Comparison of ENCODE assay signal across 8 mouse cellular contexts in genomic region chr12:11196142-11196597, GRCm38 (mm10). TPM values are rescaled to one million over a fixed set of nuclear protein-coding genes. Genes with fewer than 3 reads are reported as not detected.
DNase-seq lines count a peak whose midpoint lies in the region; ATAC-seq and TF ChIP-seq lines count a peak whose summit lies in the region.

No protein-coding gene starts in this region.

- no peaks in the 10 kb centered on the region for H3K36me3 ChIP-seq in heart, embryonic 13.5 days
- H3K36me3 ChIP-seq in kidney, embryonic 16.5 days (ENCODE audit: insufficient read depth, low read length), result no peaks in the 10 kb centered on the region
- H3K36me3 ChIP-seq in liver, embryonic 12.5 days, result no peaks in the 10 kb centered on the region

- peak overlapping the region; percentile 64 for H3K4me2 ChIP-seq in heart, embryonic 13.5 days
- H3K4me2 ChIP-seq in kidney, embryonic 16.5 days (replicated peaks; ENCODE audit: low read depth, low read length), result peak overlapping the region; percentile 49
- peak overlapping the region; percentile 50 for H3K4me2 ChIP-seq in liver, embryonic 12.5 days

- DNase-seq in 416B (ENCODE audit: low read depth), result peak; percentile 38
- peak; percentile 61 to 65 for DNase-seq in adrenal gland, postnatal 4 days (ENCODE audit: low spot score in 2 of 2)
- peak; percentile 85 for DNase-seq in naive thymus-derived CD4-positive, alpha-beta T cell, adult 2 months (ENCODE audit: low read depth)
- peak; percentile 76 to 90 for DNase-seq in spleen, postnatal 4 days (ENCODE audit: low spot score in 2 of 2)

- peak overlapping the region; percentile 69 for H3K9ac ChIP-seq in heart, embryonic 13.5 days
- H3K9ac ChIP-seq in kidney, embryonic 16.5 days (replicated peaks; ENCODE audit: low read length), result peak overlapping the region; percentile 56
- no peak overlapping the region for H3K9ac ChIP-seq in liver, embryonic 12.5 days

- 6% methylated on average over 18 of the region's 19 CpGs for WGBS in heart, embryonic 13.5 days
- WGBS in kidney, embryonic 16.5 days, result 8% methylated on average over 18 of the region's 19 CpGs
- 7% methylated on average over 18 of the region's 19 CpGs for WGBS in liver, embryonic 12.5 days (ENCODE audit: insufficient replicate concordance)

- H3K4me3 ChIP-seq in embryonic fibroblast, embryonic 13.5 days (ENCODE audit: insufficient read depth, low read length), result no peak overlapping the region
- H3K4me3 ChIP-seq in heart, embryonic 13.5 days, result peak overlapping the region; percentile 35
- peak overlapping the region; percentile 20 for H3K4me3 ChIP-seq in kidney, embryonic 16.5 days (ENCODE audit: low read length)
- no peak overlapping the region for H3K4me3 ChIP-seq in liver, embryonic 12.5 days

- no peak for TF ChIP-seq POLR2A in embryonic fibroblast, embryonic 13.5 days (IDR thresholded peaks at IDR 0.05; ENCODE audit: low read depth, low read length)

- ATAC-seq in heart, embryonic 13.5 days (ENCODE audit: extremely low read depth, insufficient number of reproducible peaks, low FRiP score, low TSS enrichment), result no peak
- peak; percentile 93 for ATAC-seq in kidney, embryonic 16.5 days (ENCODE audit: low FRiP score, low TSS enrichment)
- ATAC-seq in liver, embryonic 12.5 days, result no peak

- no peaks in the 10 kb centered on the region for H3K27me3 ChIP-seq in heart, embryonic 13.5 days (replicated peaks)
- H3K27me3 ChIP-seq in kidney, embryonic 16.5 days (ENCODE audit: insufficient read depth, low read length), result no peaks in the 10 kb centered on the region
- H3K27me3 ChIP-seq in liver, embryonic 12.5 days (replicated peaks), result no peaks in the 10 kb centered on the region

- peak; percentile 84 for TF ChIP-seq CTCF in embryonic fibroblast, embryonic 13.5 days (IDR thresholded peaks at IDR 0.05; ENCODE audit: borderline replicate concordance, insufficient read depth, low read length)

- H3K27ac ChIP-seq in embryonic fibroblast, embryonic 13.5 days (ENCODE audit: insufficient read depth, low read length), result no peak overlapping the region
- H3K27ac ChIP-seq in heart, embryonic 13.5 days (replicated peaks), result no peak overlapping the region
- no peak overlapping the region for H3K27ac ChIP-seq in kidney, embryonic 16.5 days (ENCODE audit: low read length)
- no peak overlapping the region for H3K27ac ChIP-seq in liver, embryonic 12.5 days

- no peaks in the 10 kb centered on the region for H3K4me1 ChIP-seq in embryonic fibroblast, embryonic 13.5 days (ENCODE audit: control insufficient read depth, insufficient read depth, low read length)
- peaks cover 10% of the 10 kb centered on the region for H3K4me1 ChIP-seq in heart, embryonic 13.5 days
- H3K4me1 ChIP-seq in kidney, embryonic 16.5 days (ENCODE audit: insufficient read depth, low read length), result no peaks in the 10 kb centered on the region
- H3K4me1 ChIP-seq in liver, embryonic 12.5 days, result no peaks in the 10 kb centered on the region

- no peaks in the 10 kb centered on the region for H3K9me3 ChIP-seq in heart, embryonic 13.5 days
- H3K9me3 ChIP-seq in kidney, embryonic 16.5 days (ENCODE audit: low read length), result no peaks in the 10 kb centered on the region
- H3K9me3 ChIP-seq in liver, embryonic 12.5 days (replicated peaks), result no peaks in the 10 kb centered on the region

RNA-seq across cellular contexts. Expression of gene Msgn1, which starts 12.6 kb away (rescaled TPM):
- not detected for total RNA-seq in adrenal gland, postnatal 4 days (2021)
- polyA plus RNA-seq in embryonic fibroblast, embryonic 13.5 days (2011; ENCODE audit: insufficient read length, low read depth, missing spikeins), result not detected in 2 replicates
- polyA plus RNA-seq in heart, embryonic 13.5 days (2015; fragmentation: Nextera tagmentation; extraction: Ambion mirVana), result not detected in 2 replicates
- polyA plus RNA-seq in kidney, embryonic 16.5 days (2015; fragmentation: Nextera tagmentation; extraction: Ambion mirVana), result not detected in 2 replicates
- polyA plus RNA-seq in liver, embryonic 12.5 days (2016; fragmentation: Nextera tagmentation; extraction: Ambion mirVana), result not detected in 2 replicates

RNA-seq across cellular contexts. Expression of gene Kcns3, which starts 45.3 kb away (rescaled TPM):
- total RNA-seq in adrenal gland, postnatal 4 days (2021), result 1 to 10 TPM; 4.9 to 5.3 TPM
- 0.55 and 2.8 TPM in 2 replicates for polyA plus RNA-seq in embryonic fibroblast, embryonic 13.5 days (2011; ENCODE audit: insufficient read length, low read depth, missing spikeins)
- 0.24 and 0.41 TPM in 2 replicates for polyA plus RNA-seq in heart, embryonic 13.5 days (2015; fragmentation: Nextera tagmentation; extraction: Ambion mirVana)
- 8.3 and 9.8 TPM in 2 replicates for polyA plus RNA-seq in kidney, embryonic 16.5 days (2015; fragmentation: Nextera tagmentation; extraction: Ambion mirVana)
- 0.16 and 0.26 TPM in 2 replicates for polyA plus RNA-seq in liver, embryonic 12.5 days (2016; fragmentation: Nextera tagmentation; extraction: Ambion mirVana)

Comparison
In these comparisons a context has a peak if more than half of its experiments do, and no peak if none do; other contexts are left out.
1. H3K4me3 ChIP-seq: peak in heart, embryonic 13.5 days (single experiment) and kidney, embryonic 16.5 days (single experiment); none in embryonic fibroblast, embryonic 13.5 days (single experiment) and liver, embryonic 12.5 days (single experiment).
2. Peak in every context shown above with its lines, with median percentiles within 50 percentile points of each other: DNase-seq and H3K4me2 ChIP-seq.